Mouse (Mus musculus): ENCODE measurements at regions not wholly inside any gene's neighbourhood (a gene's known extent, or its start where the extent isn't known, plus 50 kb on each side); places are given as distances from the start of the nearest gene placed in this dataset.

- H3K4me1 ChIP-seq (replicated peaks): no peaks in the 10 kb centered on the region
Measured at GRCm38 (mm10) chr14:72817764-72818163, 108.0 kb upstream of the Fndc3a start.

DNA sequence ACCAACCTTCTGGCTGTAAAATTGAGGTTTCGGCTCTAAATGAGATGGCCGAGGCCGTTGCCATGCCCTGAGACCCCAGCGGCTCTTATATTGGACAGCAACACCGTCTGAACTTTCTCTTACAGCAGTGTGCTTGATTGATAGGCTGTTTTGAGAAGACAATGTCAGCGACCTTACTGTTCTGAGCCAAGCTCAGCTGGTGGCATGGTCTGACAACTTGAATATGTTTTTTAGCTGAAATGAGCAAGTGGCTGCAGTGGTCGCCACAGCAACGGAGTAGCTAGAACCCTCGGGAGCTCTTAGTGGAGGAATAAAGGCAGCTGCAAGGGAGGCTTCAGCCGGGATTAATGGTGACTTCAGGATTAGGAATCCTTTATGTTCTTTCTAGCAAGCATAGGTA is 107.0 kb upstream of the Fndc3a start:
- WGBS (ENCODE audit: insufficient replicate concordance): 66% methylated on average over 10 of the region's 10 CpGs
- Histone ChIP-seq H3K9ac (no peak overlapping the region), H3K9me3 (replicated peaks) (no peaks in the 10 kb centered on the region), H3K4me3 (replicated peaks) (no peak overlapping the region), H3K27ac (no peak overlapping the region), H3K27me3 (no peaks in the 10 kb centered on the region), H3K36me3 (no peaks in the 10 kb centered on the region), H3K4me1 (replicated peaks) (no peaks in the 10 kb centered on the region), H3K4me2 (no peak overlapping the region)
- no peak for DNase-seq
- no peak for ATAC-seq (ENCODE audit: low read depth)

More at GRCm38 (mm10) chr14:72817764-72818163, 108.0 kb upstream of the Fndc3a start:
- no peak overlapping the region for H3K4me2 ChIP-seq
- no peak for DNase-seq
- H3K9ac ChIP-seq: no peak overlapping the region
- no peak overlapping the region for H3K27ac ChIP-seq
- H3K9me3 ChIP-seq (replicated peaks): no peaks in the 10 kb centered on the region
- WGBS (ENCODE audit: insufficient replicate concordance): 73% methylated on average over 5 of the region's 5 CpGs
- ATAC-seq (ENCODE audit: low read depth): no peak
- no peaks in the 10 kb centered on the region for H3K36me3 ChIP-seq
- H3K27me3 ChIP-seq: no peaks in the 10 kb centered on the region
- no peak overlapping the region for H3K4me3 ChIP-seq (replicated peaks)

- Histone ChIP-seq H3K4me3 (replicated peaks) (no peak overlapping the region), H3K9ac (no peak overlapping the region), H3K4me2 (no peak overlapping the region), H3K9me3 (replicated peaks) (no peaks in the 10 kb centered on the region), H3K27ac (no peak overlapping the region), H3K36me3 (no peaks in the 10 kb centered on the region), H3K4me1 (replicated peaks) (no peaks in the 10 kb centered on the region), H3K27me3 (no peaks in the 10 kb centered on the region)
- DNase-seq (no peak), ATAC-seq (ENCODE audit: low read depth) (no peak)
- WGBS (ENCODE audit: insufficient replicate concordance): 62% methylated on average over 2 of the region's 2 CpGs
Measured at GRCm38 (mm10) chr14:72809138-72809537, 99.3 kb upstream of the Fndc3a start.

- 42% methylated on average over 3 of the region's 3 CpGs for whole genome bisulfite sequencing (ENCODE audit: insufficient replicate concordance)
- Histone ChIP-seq H3K9ac (no peak overlapping the region), H3K27ac (no peak overlapping the region), H3K4me1 (replicated peaks) (no peaks in the 10 kb centered on the region), H3K27me3 (no peaks in the 10 kb centered on the region), H3K9me3 (replicated peaks) (no peaks in the 10 kb centered on the region), H3K36me3 (no peaks in the 10 kb centered on the region), H3K4me2 (no peak overlapping the region), H3K4me3 (replicated peaks) (no peak overlapping the region)
- DNase-seq (no peak), ATAC-seq (ENCODE audit: low read depth) (no peak)
Measured at GRCm38 (mm10) chr14:72807947-72808346, 98.1 kb upstream of the Fndc3a start.

GRCm38 (mm10) chr14:72807286-72807685 is 97.5 kb upstream of the Fndc3a start:
- no peaks in the 10 kb centered on the region for H3K4me1 ChIP-seq (replicated peaks)
- H3K27me3 ChIP-seq: no peaks in the 10 kb centered on the region
- H3K4me3 ChIP-seq (replicated peaks): no peak overlapping the region
- no peak overlapping the region for H3K9ac ChIP-seq
- H3K9me3 ChIP-seq (replicated peaks): no peaks in the 10 kb centered on the region
- DNase-seq (no peak), ATAC-seq (ENCODE audit: low read depth) (no peak)
- H3K36me3 ChIP-seq: no peaks in the 10 kb centered on the region
- H3K27ac ChIP-seq: no peak overlapping the region
- 47% methylated on average over 7 of the region's 7 CpGs for WGBS (ENCODE audit: insufficient replicate concordance)
- H3K4me2 ChIP-seq: no peak overlapping the region

GRCm38 (mm10) chr14:72806598-72806997 is 96.8 kb upstream of the Fndc3a start:
- no peaks in the 10 kb centered on the region for H3K27me3 ChIP-seq
- H3K36me3 ChIP-seq: no peaks in the 10 kb centered on the region
- no peak overlapping the region for H3K4me2 ChIP-seq
- WGBS (ENCODE audit: insufficient replicate concordance): 74% methylated on average over 6 of the region's 6 CpGs
- H3K9me3 ChIP-seq (replicated peaks): no peaks in the 10 kb centered on the region
- DNase-seq: no peak
- H3K4me3 ChIP-seq (replicated peaks): no peak overlapping the region
- H3K9ac ChIP-seq: no peak overlapping the region
- no peaks in the 10 kb centered on the region for H3K4me1 ChIP-seq (replicated peaks)
- ATAC-seq (ENCODE audit: low read depth): no peak
- H3K27ac ChIP-seq: no peak overlapping the region

- DNase-seq (no peak), ATAC-seq (ENCODE audit: low read depth) (no peak)
- Histone ChIP-seq H3K36me3 (no peaks in the 10 kb centered on the region), H3K4me2 (no peak overlapping the region), H3K9me3 (replicated peaks) (no peaks in the 10 kb centered on the region), H3K27ac (no peak overlapping the region), H3K9ac (no peak overlapping the region), H3K4me1 (replicated peaks) (no peaks in the 10 kb centered on the region), H3K4me3 (replicated peaks) (no peak overlapping the region), H3K27me3 (no peaks in the 10 kb centered on the region)
Measured at GRCm38 (mm10) chr14:72803579-72803978, 93.8 kb upstream of the Fndc3a start.

DNA sequence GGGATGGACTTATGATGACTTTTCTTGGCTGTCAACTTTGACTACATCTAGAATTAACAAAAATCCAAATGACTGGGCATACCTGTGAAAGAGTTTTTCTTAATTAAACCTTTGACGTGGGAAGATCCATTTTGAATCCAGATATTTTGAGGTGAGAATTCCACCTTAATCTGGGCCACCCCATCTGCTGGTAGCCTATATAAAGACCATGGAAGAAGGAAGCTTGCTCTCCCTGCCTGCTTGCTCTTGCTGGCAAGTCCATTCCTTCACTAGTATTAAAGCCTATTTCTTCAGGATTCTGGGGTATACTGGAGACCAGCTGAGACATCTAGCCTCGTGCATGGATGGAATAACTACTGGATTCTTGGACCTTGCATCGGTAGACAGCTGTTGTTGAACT is 80.9 kb upstream of the Fndc3a start:
- Histone ChIP-seq H3K4me2 (no peak overlapping the region), H3K4me1 (replicated peaks) (no peaks in the 10 kb centered on the region), H3K4me3 (replicated peaks) (no peak overlapping the region), H3K27me3 (no peaks in the 10 kb centered on the region), H3K9me3 (replicated peaks) (no peaks in the 10 kb centered on the region), H3K9ac (no peak overlapping the region), H3K36me3 (no peaks in the 10 kb centered on the region), H3K27ac (no peak overlapping the region)
- DNase-seq: no peak
- 48% methylated on average over 3 of the region's 3 CpGs for WGBS (ENCODE audit: insufficient replicate concordance)
- no peak for ATAC-seq (ENCODE audit: low read depth)

DNA sequence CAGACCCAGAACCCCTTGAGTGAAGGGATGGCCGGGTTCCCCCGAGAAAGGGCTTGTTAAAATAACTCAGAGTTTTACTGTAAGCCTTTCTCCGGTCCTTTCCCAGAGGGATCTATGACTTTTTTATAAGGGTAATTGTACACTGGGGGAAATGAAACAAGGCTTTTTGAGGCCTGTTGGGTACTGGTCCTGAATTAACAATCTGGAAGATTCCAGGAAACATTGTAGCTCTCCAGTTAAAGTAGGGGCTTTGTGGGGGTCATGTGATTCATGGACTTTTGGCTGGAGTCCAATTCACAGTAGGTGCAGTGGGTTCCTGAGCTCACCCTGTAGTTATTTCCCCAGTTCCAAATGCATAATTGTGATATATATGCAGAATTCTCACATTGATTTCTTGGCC is 77.1 kb upstream of the Fndc3a start:
- Histone ChIP-seq H3K9me3 (replicated peaks) (no peaks in the 10 kb centered on the region), H3K4me3 (replicated peaks) (no peak overlapping the region), H3K4me1 (replicated peaks) (no peaks in the 10 kb centered on the region), H3K9ac (no peak overlapping the region), H3K4me2 (no peak overlapping the region), H3K27ac (no peak overlapping the region), H3K36me3 (no peaks in the 10 kb centered on the region), H3K27me3 (no peaks in the 10 kb centered on the region)
- no peak for DNase-seq
- no peak for ATAC-seq (ENCODE audit: low read depth)
- WGBS (ENCODE audit: insufficient replicate concordance): 74% methylated on average over 3 of the region's 3 CpGs

GRCm38 (mm10) chr14:72783248-72783647 is 73.4 kb upstream of the Fndc3a start:
- Histone ChIP-seq H3K36me3 (no peaks in the 10 kb centered on the region), H3K4me1 (replicated peaks) (no peaks in the 10 kb centered on the region), H3K9me3 (replicated peaks) (no peaks in the 10 kb centered on the region), H3K27me3 (no peaks in the 10 kb centered on the region), H3K4me2 (no peak overlapping the region), H3K9ac (no peak overlapping the region), H3K27ac (no peak overlapping the region), H3K4me3 (replicated peaks) (no peak overlapping the region)
- ATAC-seq (ENCODE audit: low read depth) (no peak), DNase-seq (no peak)
- 41% methylated on average over 9 of the region's 9 CpGs for WGBS (ENCODE audit: insufficient replicate concordance)

GRCm38 (mm10) chr14:72779446-72779845 is 69.6 kb upstream of the Fndc3a start:
- 54% methylated on average over 4 of the region's 4 CpGs for WGBS (ENCODE audit: insufficient replicate concordance)
- no peak overlapping the region for H3K9ac ChIP-seq
- no peak overlapping the region for H3K27ac ChIP-seq
- no peak for ATAC-seq (ENCODE audit: low read depth)
- no peak for DNase-seq
- no peak overlapping the region for H3K4me2 ChIP-seq
- no peaks in the 10 kb centered on the region for H3K9me3 ChIP-seq (replicated peaks)
- no peaks in the 10 kb centered on the region for H3K36me3 ChIP-seq
- H3K4me3 ChIP-seq (replicated peaks): no peak overlapping the region
- no peaks in the 10 kb centered on the region for H3K27me3 ChIP-seq
- H3K4me1 ChIP-seq (replicated peaks): no peaks in the 10 kb centered on the region

DNA sequence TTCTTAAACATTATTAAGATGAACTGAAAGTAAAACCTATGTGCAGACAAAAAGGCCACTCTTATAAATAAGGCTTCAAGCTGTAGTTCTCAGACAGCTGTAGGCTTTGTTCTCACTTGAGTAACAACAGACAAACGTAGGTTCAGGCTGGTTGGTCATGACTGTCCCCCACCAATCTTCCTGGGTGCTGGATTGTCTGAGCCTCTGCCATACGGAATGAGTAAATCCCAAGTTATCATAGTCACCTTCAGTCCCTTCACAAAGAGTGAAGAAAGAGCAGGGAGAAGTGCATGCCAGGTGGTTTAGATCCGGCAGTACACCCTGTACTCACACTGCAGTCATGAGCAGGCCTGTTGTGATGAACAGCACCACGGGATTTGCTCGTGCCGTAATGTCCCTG is 69.0 kb upstream of the Fndc3a start:
- H3K27ac ChIP-seq: no peak overlapping the region
- no peaks in the 10 kb centered on the region for H3K4me1 ChIP-seq (replicated peaks)
- DNase-seq (no peak), ATAC-seq (ENCODE audit: low read depth) (no peak)
- H3K27me3 ChIP-seq: no peaks in the 10 kb centered on the region
- H3K4me2 ChIP-seq: no peak overlapping the region
- no peak overlapping the region for H3K4me3 ChIP-seq (replicated peaks)
- H3K9me3 ChIP-seq (replicated peaks): no peaks in the 10 kb centered on the region
- no peaks in the 10 kb centered on the region for H3K36me3 ChIP-seq
- no peak overlapping the region for H3K9ac ChIP-seq
- 67% methylated on average over 6 of the region's 6 CpGs for WGBS (ENCODE audit: insufficient replicate concordance)

All from liver, embryonic 13.5 days (tissue).